Mouse (Mus musculus) spleen, adult 2 months (tissue): Measurements from ENCODE around the gene Chmp6.

Source experiments
- CTCF ChIP-seq: fragments of 200-500 bp; IDR thresholded peaks from 2 replicates; pipeline ENCODE4 v1.5.1; 2011; ENCODE audit warnings: mild to moderate bottlenecking, inconsistent platforms; ENCODE audit not compliant: insufficient read depth, insufficient read length, insufficient replicate concordance; ENCODE audit errors: extremely low read depth
- POLR2A ChIP-seq: fragments of 200-500 bp; IDR thresholded peaks from 2 replicates; pipeline ENCODE4 v1.6.1; 2011; ENCODE audit warnings: low read depth, low read length, inconsistent platforms

DNA sequence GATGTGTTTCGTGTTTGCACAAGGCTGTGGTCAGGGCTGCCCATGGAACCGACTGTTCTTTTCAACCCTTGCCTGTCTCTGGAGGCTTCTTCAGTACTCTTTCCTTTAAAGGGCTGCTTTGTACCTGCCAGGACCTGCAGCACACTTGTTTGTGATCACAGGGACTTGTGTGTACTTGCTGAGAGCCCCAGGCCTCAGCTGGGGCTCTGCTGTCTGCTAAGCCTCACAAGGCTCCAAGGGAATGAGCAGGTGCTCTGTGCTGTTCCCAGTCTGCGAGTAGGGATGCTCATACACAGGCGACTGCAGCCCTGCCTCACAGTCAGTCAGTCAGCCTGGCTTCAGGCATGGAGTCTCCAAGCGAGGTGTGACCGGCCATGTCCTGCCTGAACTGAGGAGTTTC is 53.1 kb downstream of the Chmp6 start:
- TF ChIP-seq POLR2A, result no peak
- no peak for TF ChIP-seq CTCF
